Mouse (Mus musculus) heart, embryonic 13.5 days (tissue): ENCODE results near the gene Ints14. TPM values are rescaled to one million over a fixed set of nuclear protein-coding genes. Genes with fewer than 3 reads are reported as not detected.
A peak's percentile ranks its signal among the peaks of the same experiment; 100 is the strongest.
"Not testable (repeated sequence)": the region's sequence is repeated elsewhere in the genome, so short reads cannot be mapped to it uniquely, and the experiment has no call there.

Source experiments
- ATAC-seq: fragments of 200-750 bp; cut with Nextera tagmentation; 2 replicates; pipeline ENCODE4 v1.8.0; 2017; ENCODE audit warnings: moderate TSS enrichment; ENCODE audit not compliant: insufficient number of reproducible peaks, low FRiP score, low TSS enrichment; ENCODE audit errors: extremely low read depth
- H3K27ac ChIP-seq: fragments of 300-500 bp; sonication (generic); replicated peaks from 2 replicates; pipeline ENCODE4 v1.5.1; 2015; ENCODE audit warnings: moderate library complexity, mild to moderate bottlenecking, inconsistent platforms
- H3K27me3 ChIP-seq: fragments of 300-500 bp; sonication (generic); replicated peaks from 2 replicates; pipeline ENCODE4 v1.6.1; 2015; ENCODE audit warnings: mild to moderate bottlenecking, inconsistent platforms
- H3K36me3 ChIP-seq: fragments of 300-500 bp; sonication (generic); 2 replicates; pipeline ENCODE4 v1.6.1; 2015; ENCODE audit warnings: mild to moderate bottlenecking, inconsistent platforms
- H3K4me1 ChIP-seq: fragments of 300-500 bp; sonication (generic); 2 replicates; pipeline ENCODE4 v1.6.1; 2015; ENCODE audit warnings: inconsistent platforms
- H3K4me2 ChIP-seq: fragments of 300-500 bp; sonication (generic); 2 replicates; pipeline ENCODE4 v1.6.1; 2015; ENCODE audit warnings: inconsistent platforms, mild to moderate bottlenecking, moderate library complexity
- H3K4me3 ChIP-seq: fragments of 300-500 bp; sonication (generic); 2 replicates; pipeline ENCODE4 v1.5.1; 2015; ENCODE audit warnings: moderate library complexity, mild to moderate bottlenecking, inconsistent platforms
- H3K9ac ChIP-seq: fragments of 300-500 bp; sonication (generic); 2 replicates; pipeline ENCODE4 v1.6.1; 2015; ENCODE audit warnings: inconsistent platforms, mild to moderate bottlenecking, moderate library complexity
- H3K9me3 ChIP-seq: fragments of 300-500 bp; sonication (generic); 2 replicates; pipeline ENCODE4 v1.6.1; 2016; ENCODE audit warnings: inconsistent platforms
- WGBS: fragments of 180-500 bp; shearing (Covaris S2); methylation state at CpG from one replicate; pipeline ENCODE4 v1.1.7; 2015; ENCODE audit warnings: mixed read lengths; 5-methylcytosine and 5-hydroxymethylcytosine counted together
- polyA plus RNA-seq: library from polyadenylated mRNA; unstranded; fragments of >200 nt; fragmentation: Nextera tagmentation; extraction: Ambion mirVana; gene quantifications from 2 replicates; pipeline ENCODE4 v1.2.1, GENCODE M21; 2015

Ints14 gene
- polyA plus RNA-seq, 1 experiment from 2014 or later: 40.7 TPM

DNA sequence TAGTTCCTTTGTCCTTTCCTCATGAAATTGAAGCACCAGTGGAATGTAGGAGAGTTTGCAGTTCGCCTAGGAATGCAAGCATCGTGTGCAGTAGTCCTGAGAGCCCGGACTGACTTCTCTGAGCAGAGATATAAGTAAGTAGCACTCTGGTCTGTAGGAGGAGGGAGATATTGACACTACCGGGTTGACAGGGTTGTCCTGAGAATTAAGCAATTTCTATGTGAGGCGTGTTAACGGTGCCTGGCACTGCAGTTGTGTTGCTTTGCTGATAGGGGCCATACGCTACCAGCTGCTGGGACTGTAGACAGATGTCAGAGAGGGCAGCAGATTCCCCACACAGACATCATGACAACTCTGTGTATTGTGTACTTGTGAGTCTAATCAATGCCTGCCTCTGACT, 7.5 kb upstream of the Ints14 start:
- no peaks in the 10 kb centered on the region for H3K36me3 ChIP-seq
- H3K4me2 ChIP-seq: no peak overlapping the region
- H3K27ac ChIP-seq: no peak overlapping the region
- H3K9me3 ChIP-seq: no peaks in the 10 kb centered on the region
- 38% methylated on average over 7 of the region's 7 CpGs for WGBS
- peaks cover 59% of the 10 kb centered on the region for H3K27me3 ChIP-seq
- ATAC-seq: no peak
- no peak overlapping the region for H3K4me3 ChIP-seq
- H3K9ac ChIP-seq: no peak overlapping the region
- peaks cover 14% of the 10 kb centered on the region for H3K4me1 ChIP-seq

GRCm38 (mm10) chr9:64956337-64956736, 4.4 kb upstream of the Ints14 start:
- Histone ChIP-seq H3K4me3 (peak overlapping the region; percentile 23; the same call in 1 of the 2 replicates), H3K36me3 (no peaks in the 10 kb centered on the region), H3K27ac (peak overlapping the region; percentile 61), H3K4me2 (peak overlapping the region; percentile 46), H3K4me1 (peaks cover 23% of the 10 kb centered on the region), H3K9me3 (no peaks in the 10 kb centered on the region), H3K9ac (no peak overlapping the region), H3K27me3 (peaks cover 28% of the 10 kb centered on the region)
- 23% methylated on average over 12 of the region's 12 CpGs for WGBS
- no peak for ATAC-seq

- 78% methylated on average over 3 of the region's 3 CpGs for WGBS
Measured at GRCm38 (mm10) chr9:64957276-64957675, 3.4 kb upstream of the Ints14 start.

GRCm38 (mm10) chr9:64960978-64961320, 244 bp downstream of the Ints14 start:
- Histone ChIP-seq H3K9ac (peak overlapping the region; percentile 92), H3K27ac (peak overlapping the region; percentile 90), H3K4me3 (peak overlapping the region; percentile 76), H3K4me2 (peak overlapping the region; percentile 87), H3K27me3 (no peaks in the 10 kb centered on the region), H3K4me1 (peaks cover 22% of the 10 kb centered on the region), H3K9me3 (no peaks in the 10 kb centered on the region), H3K36me3 (peaks cover 40% of the 10 kb centered on the region)
- ATAC-seq: no peak
- 1% methylated on average over 17 of the region's 17 CpGs for WGBS

More at GRCm38 (mm10) chr9:64957276-64957675, 3.4 kb upstream of the Ints14 start:
- peaks cover 6% of the 10 kb centered on the region for H3K36me3 ChIP-seq
- ATAC-seq: no peak
- peaks cover 18% of the 10 kb centered on the region for H3K27me3 ChIP-seq
- peaks cover 30% of the 10 kb centered on the region for H3K4me1 ChIP-seq
- no peak overlapping the region for H3K9ac ChIP-seq
- no peak overlapping the region for H3K4me2 ChIP-seq
- H3K9me3 ChIP-seq: no peaks in the 10 kb centered on the region
- no peak overlapping the region for H3K4me3 ChIP-seq
- no peak overlapping the region for H3K27ac ChIP-seq

DNA sequence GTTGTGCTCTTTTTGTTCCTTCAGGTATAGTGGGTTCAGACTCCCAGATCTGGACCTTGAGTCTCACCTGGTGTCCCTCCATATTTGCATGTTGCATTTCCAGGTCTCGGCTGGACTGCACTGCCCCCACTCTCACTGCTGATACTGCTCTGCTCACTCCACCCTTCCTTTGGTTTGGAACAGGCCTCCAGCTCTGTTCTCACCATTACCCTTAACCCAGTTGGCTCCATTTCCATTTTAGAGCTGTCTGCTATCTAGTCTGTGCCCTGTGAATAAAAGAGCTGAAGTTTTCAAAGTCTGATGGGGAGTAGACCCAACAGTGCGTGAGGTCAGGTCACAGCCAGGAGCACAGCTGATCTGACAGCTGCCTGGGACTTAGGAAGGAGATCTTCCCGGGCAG, 19.8 kb downstream of the Ints14 start:
- no peaks in the 10 kb centered on the region for H3K27me3 ChIP-seq
- no peak for ATAC-seq
- no peak overlapping the region for H3K4me2 ChIP-seq
- peaks cover 14% of the 10 kb centered on the region for H3K4me1 ChIP-seq
- no peak overlapping the region for H3K27ac ChIP-seq
- no peak overlapping the region for H3K9ac ChIP-seq
- H3K36me3 ChIP-seq: peaks cover 99% of the 10 kb centered on the region
- no peak overlapping the region for H3K4me3 ChIP-seq
- WGBS: 68% methylated on average over 3 of the region's 3 CpGs
- no peaks in the 10 kb centered on the region for H3K9me3 ChIP-seq

GRCm38 (mm10) chr9:64981904-64982303, 21.2 kb downstream of the Ints14 start:
- no peaks in the 10 kb centered on the region for H3K9me3 ChIP-seq
- no peak for ATAC-seq
- peaks cover 28% of the 10 kb centered on the region for H3K4me1 ChIP-seq
- no peak overlapping the region for H3K27ac ChIP-seq
- H3K9ac ChIP-seq: no peak overlapping the region
- no peaks in the 10 kb centered on the region for H3K27me3 ChIP-seq
- WGBS: 56% methylated on average over 1 of the region's 1 CpGs
- no peak overlapping the region for H3K4me3 ChIP-seq
- H3K4me2 ChIP-seq: no peak overlapping the region
- peaks cover 99% of the 10 kb centered on the region for H3K36me3 ChIP-seq

DNA sequence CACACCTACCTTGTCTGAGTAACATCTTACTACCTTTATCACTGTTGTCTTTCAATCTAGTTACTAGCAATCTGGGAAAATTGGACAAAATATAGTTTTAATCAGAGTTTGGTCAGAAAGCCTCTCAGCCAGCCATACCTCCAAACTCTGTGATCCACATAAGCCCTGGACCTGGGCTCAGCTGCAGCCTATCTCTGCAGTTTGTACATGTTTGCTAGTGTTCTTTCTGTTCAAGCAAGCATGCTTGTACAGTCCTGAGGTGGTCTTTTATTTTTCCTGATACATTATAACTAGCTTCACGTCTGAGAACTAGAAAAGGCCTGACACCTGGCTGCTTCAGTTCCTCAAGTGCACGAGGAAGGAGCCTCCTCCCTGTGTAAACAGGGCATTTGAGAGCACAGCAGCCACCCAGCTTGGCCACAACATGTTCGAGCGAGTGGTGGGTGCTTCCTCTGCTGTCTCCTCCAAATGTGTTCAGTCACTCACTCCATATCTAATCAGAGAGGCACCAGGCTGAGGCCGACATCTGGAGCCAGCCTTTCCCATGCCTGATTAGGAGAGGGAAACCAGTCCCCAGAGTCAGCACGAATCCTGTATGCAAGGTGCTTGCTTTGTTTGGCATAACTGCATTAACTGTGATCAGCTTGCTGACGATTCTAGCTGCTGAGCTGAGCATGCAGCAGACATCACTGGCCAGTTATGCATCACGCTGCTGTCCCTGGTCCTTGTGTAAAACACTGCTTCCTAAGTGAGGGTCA, 24.5 kb downstream of the Ints14 start:
- Histone ChIP-seq H3K4me1 (peaks cover 46% of the 10 kb centered on the region), H3K4me3 (no peak overlapping the region), H3K4me2 (peak overlapping the region; percentile 24), H3K36me3 (peaks cover 95% of the 10 kb centered on the region), H3K9me3 (no peaks in the 10 kb centered on the region), H3K9ac (peak overlapping the region; percentile 60), H3K27me3 (no peaks in the 10 kb centered on the region), H3K27ac (peak overlapping the region; percentile 81)
- 14% methylated on average over 8 of the region's 8 CpGs for WGBS
- ATAC-seq: no peak

GRCm38 (mm10) chr9:64985807-64986206, 25.1 kb downstream of the Ints14 start:
- no peaks in the 10 kb centered on the region for H3K27me3 ChIP-seq
- no peak overlapping the region for H3K4me3 ChIP-seq
- H3K9me3 ChIP-seq: no peaks in the 10 kb centered on the region
- peak overlapping the region; percentile 81 for H3K27ac ChIP-seq
- no peak for ATAC-seq
- peak overlapping the region; percentile 24 for H3K4me2 ChIP-seq
- peaks cover 95% of the 10 kb centered on the region for H3K36me3 ChIP-seq
- 30% methylated on average over 9 of the region's 9 CpGs for WGBS
- peak overlapping the region; percentile 60; the same call in 1 of the 2 replicates for H3K9ac ChIP-seq
- H3K4me1 ChIP-seq: peaks cover 49% of the 10 kb centered on the region

DNA sequence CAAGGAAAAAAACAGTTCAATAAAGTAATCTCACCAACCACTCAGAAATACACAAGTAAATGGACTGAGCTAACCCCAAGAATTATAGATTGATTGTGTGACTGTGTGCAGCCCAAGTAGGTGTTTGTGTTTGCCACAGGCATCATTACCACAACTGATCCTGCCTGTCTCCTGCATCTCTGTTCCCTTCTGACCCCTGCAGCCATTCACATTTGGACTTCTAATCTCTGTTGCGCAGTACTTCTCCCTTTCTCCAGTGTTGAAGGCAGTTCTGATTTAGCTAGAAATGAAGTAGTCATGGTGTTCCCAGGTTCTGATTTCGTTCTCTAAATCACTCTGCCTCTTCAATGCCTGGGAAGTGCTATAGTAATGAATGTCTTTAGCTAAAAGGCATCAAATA, 26.9 kb downstream of the Ints14 start:
- no peak overlapping the region for H3K27ac ChIP-seq
- no peak for ATAC-seq
- WGBS: 91% methylated on average over 2 of the region's 2 CpGs
- no peak overlapping the region for H3K9ac ChIP-seq
- peaks cover 51% of the 10 kb centered on the region for H3K4me1 ChIP-seq
- no peak overlapping the region for H3K4me2 ChIP-seq
- no peaks in the 10 kb centered on the region for H3K27me3 ChIP-seq
- peaks cover 89% of the 10 kb centered on the region for H3K36me3 ChIP-seq
- no peaks in the 10 kb centered on the region for H3K9me3 ChIP-seq
- H3K4me3 ChIP-seq: no peak overlapping the region

DNA sequence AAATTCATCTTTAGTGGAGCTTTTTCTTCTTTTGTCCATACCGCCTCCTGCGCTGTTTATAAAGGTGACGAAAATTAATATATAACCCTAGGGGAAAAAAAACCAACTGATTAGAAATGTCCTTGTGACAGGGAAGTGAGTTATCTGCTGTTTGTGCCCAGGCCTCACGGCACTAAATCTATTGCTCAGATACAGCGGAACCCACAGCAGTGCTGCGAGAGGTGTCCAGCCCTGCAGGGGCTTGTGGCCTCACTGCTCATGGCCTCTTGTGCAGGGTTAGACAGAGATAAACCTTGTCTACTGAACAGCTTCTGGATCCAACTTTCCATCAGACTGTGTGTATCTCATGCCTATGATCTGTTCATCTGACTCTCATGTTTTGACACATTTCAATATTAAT, 27.7 kb downstream of the Ints14 start:
- no peak overlapping the region for H3K27ac ChIP-seq

DNA sequence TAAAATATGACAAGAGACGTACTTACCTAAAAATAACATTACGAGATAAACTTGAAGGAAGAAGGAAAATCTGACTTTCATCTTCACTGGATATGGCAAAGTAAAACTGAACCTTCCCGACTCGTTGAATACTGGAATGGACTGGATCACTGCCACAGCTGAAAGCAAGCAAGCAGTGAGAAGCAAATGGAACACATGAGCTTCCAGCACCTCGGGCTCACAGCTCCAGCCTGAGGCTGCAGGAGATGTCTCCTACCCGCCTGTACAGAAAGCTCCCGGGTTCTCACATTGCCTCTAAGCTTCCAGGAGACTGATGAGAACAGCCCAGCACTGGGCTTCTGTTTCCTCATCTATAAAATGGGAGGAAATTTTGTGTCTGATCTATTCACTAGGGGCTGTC, 29.6 kb downstream of the Ints14 start:
- 51% methylated on average over 7 of the region's 7 CpGs for WGBS

More for the DNA sequence above, 27.7 kb downstream of the Ints14 start:
- peaks cover 89% of the 10 kb centered on the region for H3K36me3 ChIP-seq
- H3K4me1 ChIP-seq: peaks cover 51% of the 10 kb centered on the region
- WGBS: 58% methylated on average over 6 of the region's 6 CpGs
- no peak overlapping the region for H3K9ac ChIP-seq
- no peaks in the 10 kb centered on the region for H3K9me3 ChIP-seq
- no peak for ATAC-seq
- no peak overlapping the region for H3K4me3 ChIP-seq
- H3K4me2 ChIP-seq: no peak overlapping the region
- no peaks in the 10 kb centered on the region for H3K27me3 ChIP-seq

GRCm38 (mm10) chr9:64995464-64995863, 34.8 kb downstream of the Ints14 start:
- peaks cover 83% of the 10 kb centered on the region for H3K36me3 ChIP-seq

More for the DNA sequence above, 29.6 kb downstream of the Ints14 start:
- Histone ChIP-seq H3K27ac (peak overlapping the region; percentile 43; the same call in 1 of the 2 replicates), H3K4me3 (no peak overlapping the region), H3K9ac (no peak overlapping the region), H3K9me3 (no peaks in the 10 kb centered on the region), H3K4me2 (no peak overlapping the region), H3K27me3 (no peaks in the 10 kb centered on the region), H3K36me3 (peaks cover 85% of the 10 kb centered on the region), H3K4me1 (peaks cover 42% of the 10 kb centered on the region)
- ATAC-seq: no peak

More at GRCm38 (mm10) chr9:64995464-64995863, 34.8 kb downstream of the Ints14 start:
- H3K9me3 ChIP-seq, ATAC-seq, H3K4me3 ChIP-seq, H3K9ac ChIP-seq, H3K4me2 ChIP-seq, H3K4me1 ChIP-seq, H3K27me3 ChIP-seq, H3K27ac ChIP-seq: not testable (repeated sequence)
- 68% methylated on average over 1 of the region's 1 CpGs for WGBS
